Mouse (Mus musculus): ENCODE measurements around the gene Gfm1. TPM values are rescaled to one million over a fixed set of nuclear protein-coding genes. Genes with fewer than 3 reads are reported as not detected.

Gfm1 gene
- polyA plus RNA-seq, 1 experiment from 2014 or later, result 59.7 TPM

DNA sequence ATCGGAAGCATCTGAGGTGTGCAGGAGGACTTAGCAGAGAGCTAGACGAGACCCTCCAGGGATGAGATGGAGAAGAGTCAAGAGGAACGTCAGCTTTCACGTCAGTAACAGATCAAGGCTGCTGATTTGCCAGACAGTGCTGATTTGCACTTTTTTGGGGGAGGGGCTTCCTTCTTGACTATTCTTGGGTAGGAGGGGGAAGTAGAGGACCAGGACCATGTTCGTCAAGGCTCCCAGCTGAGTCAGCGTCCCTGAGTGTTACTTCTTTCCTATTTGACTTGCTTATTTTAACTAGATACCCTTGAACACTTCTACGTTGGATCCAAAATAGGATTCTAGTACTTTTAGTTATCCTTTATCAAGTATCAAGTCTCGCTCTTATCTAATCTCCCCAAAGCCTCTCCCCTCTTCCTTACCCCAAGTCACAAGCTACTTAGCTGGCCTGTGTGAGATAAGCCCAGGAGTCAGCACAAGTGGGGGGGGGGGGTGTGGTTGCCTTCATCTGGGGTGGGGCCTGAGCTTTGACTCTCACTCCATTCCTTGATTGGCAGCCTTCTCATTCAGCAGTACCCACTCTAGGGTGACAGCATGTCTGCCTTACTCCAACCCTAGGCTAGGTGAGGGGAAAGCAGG lies 69.0 kb downstream of the Gfm1 start:
- 88% methylated on average over 8 of the region's 8 CpGs for WGBS
- no peak overlapping the region for H3K9ac ChIP-seq
- ATAC-seq, result no peak

DNA sequence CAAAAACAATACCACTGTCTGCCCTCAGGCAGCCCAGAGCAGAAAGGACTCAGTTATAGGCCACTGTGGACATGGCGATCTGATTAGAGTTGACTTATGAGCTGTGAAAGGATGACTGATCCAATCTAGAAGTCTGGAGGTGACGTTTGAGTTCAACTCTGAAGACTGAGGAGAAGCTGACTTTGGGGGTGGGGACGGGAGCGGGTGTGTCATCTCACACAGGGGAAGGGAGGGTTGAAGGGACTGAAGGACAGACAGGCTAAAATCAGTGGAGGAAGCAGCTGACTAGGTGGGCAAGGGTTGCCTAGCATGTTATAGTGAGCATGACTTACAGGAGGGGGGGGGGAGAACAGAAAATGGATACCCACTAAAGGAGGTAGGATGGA lies 69.5 kb downstream of the Gfm1 start:
- no peaks in the 10 kb centered on the region for H3K4me1 ChIP-seq (replicated peaks)
- no peak overlapping the region for H3K4me3 ChIP-seq (replicated peaks)
- WGBS, result 93% methylated on average over 4 of the region's 4 CpGs
- ATAC-seq, result no peak
- H3K27ac ChIP-seq, result no peak overlapping the region
- H3K27me3 ChIP-seq (replicated peaks), result no peaks in the 10 kb centered on the region
- no peaks in the 10 kb centered on the region for H3K9me3 ChIP-seq
- H3K36me3 ChIP-seq, result no peaks in the 10 kb centered on the region
- no peak overlapping the region for H3K9ac ChIP-seq
- no peak overlapping the region for H3K4me2 ChIP-seq (replicated peaks)

More for the DNA sequence above, 69.0 kb downstream of the Gfm1 start:
- Histone ChIP-seq H3K4me3 (replicated peaks) (no peak overlapping the region), H3K4me2 (replicated peaks) (no peak overlapping the region), H3K27ac (no peak overlapping the region), H3K9me3 (no peaks in the 10 kb centered on the region), H3K36me3 (no peaks in the 10 kb centered on the region), H3K27me3 (replicated peaks) (no peaks in the 10 kb centered on the region), H3K4me1 (replicated peaks) (no peaks in the 10 kb centered on the region)

DNA sequence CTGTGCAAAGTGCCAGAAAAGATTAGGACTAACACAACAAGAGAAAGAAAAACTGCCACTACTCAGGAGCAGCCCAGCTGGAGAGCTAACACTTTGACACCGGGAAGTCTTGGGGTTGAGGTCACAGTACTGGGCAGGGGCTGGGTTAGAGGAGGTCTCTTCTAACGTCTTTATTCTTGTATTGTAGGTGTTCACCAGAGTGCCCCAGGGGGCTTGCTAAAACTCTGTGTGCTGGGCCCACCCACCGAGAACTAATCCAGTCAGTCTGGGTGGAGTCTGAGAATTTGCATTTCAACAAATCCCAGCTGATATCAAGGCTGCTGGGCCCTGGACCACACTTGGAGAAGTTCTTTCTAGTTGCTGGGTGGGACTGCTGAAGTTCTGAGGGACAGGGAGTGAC lies 74.0 kb downstream of the Gfm1 start:
- WGBS, result 14% methylated on average over 3 of the region's 3 CpGs
- H3K36me3 ChIP-seq, result no peaks in the 10 kb centered on the region

DNA sequence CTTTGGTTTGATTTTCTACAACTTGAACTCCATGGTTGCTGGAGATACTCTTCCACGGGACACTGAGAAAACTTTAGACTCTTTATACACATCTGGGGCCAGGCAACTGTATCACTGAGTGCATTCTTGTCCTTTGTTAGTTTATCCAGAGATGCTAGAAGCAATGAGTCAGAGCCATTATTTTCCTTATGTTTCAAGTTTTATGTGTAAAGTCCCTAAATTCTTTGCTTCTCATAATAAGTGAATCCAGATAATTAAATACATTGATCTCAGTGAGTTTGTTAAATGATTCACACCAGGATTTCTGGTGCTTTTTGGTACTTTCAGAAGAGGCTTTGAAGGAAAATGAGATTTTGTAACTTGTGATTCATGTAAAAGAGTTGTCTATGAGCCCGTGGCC lies 75.4 kb downstream of the Gfm1 start:
- Histone ChIP-seq H3K27me3 (replicated peaks) (no peaks in the 10 kb centered on the region), H3K9me3 (no peaks in the 10 kb centered on the region), H3K4me3 (replicated peaks) (no peak overlapping the region), H3K4me1 (replicated peaks) (no peaks in the 10 kb centered on the region), H3K36me3 (no peaks in the 10 kb centered on the region), H3K4me2 (replicated peaks) (no peak overlapping the region), H3K9ac (no peak overlapping the region), H3K27ac (no peak overlapping the region)
- WGBS, result 75% methylated on average over 2 of the region's 2 CpGs
- no peak for ATAC-seq

More for the DNA sequence above, 74.0 kb downstream of the Gfm1 start:
- no peak for ATAC-seq
- Histone ChIP-seq H3K4me2 (replicated peaks) (no peak overlapping the region), H3K4me1 (replicated peaks) (no peaks in the 10 kb centered on the region), H3K9ac (no peak overlapping the region), H3K27ac (no peak overlapping the region), H3K9me3 (no peaks in the 10 kb centered on the region), H3K27me3 (replicated peaks) (no peaks in the 10 kb centered on the region), H3K4me3 (replicated peaks) (no peak overlapping the region)

DNA sequence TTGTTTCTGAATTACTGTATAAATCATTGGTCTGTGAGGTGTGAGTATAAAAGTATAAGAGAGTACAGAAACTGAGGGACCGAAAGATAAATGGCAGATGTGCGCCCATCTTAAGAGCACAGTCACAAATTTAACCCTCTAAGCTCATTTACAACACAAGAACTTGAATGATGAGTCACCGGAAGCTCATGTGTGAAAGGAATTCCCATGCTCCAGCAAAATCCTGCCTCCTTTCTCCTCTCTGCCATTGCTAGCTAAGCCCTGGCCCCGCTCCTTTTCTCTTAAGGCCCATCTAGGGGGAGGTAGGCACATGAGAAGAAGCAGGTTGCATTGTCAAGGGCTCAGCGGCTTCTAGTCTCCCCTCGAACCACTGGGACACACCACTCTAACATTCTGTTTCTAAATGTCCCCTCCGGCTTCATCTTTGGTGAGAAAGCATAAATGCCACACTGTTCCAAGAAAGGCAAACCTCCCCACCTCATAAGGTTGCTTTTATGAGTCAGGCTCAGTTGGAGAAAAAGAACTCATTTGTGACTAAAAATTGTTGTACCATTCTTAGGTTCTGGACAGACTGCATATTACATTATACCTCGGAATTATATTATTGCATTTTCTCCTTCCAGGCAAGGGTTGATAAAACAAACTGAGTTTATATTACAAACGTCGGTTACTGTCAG lies 78.5 kb downstream of the Gfm1 start:
- no peaks in the 10 kb centered on the region for H3K36me3 ChIP-seq
- H3K9ac ChIP-seq, result no peak overlapping the region
- H3K9me3 ChIP-seq, result no peaks in the 10 kb centered on the region
- H3K27me3 ChIP-seq (replicated peaks), result no peaks in the 10 kb centered on the region
- no peak for ATAC-seq
- 85% methylated on average over 10 of the region's 10 CpGs for WGBS
- no peak overlapping the region for H3K4me2 ChIP-seq (replicated peaks)
- H3K4me3 ChIP-seq (replicated peaks), result no peak overlapping the region
- H3K27ac ChIP-seq, result no peak overlapping the region
- no peaks in the 10 kb centered on the region for H3K4me1 ChIP-seq (replicated peaks)

DNA sequence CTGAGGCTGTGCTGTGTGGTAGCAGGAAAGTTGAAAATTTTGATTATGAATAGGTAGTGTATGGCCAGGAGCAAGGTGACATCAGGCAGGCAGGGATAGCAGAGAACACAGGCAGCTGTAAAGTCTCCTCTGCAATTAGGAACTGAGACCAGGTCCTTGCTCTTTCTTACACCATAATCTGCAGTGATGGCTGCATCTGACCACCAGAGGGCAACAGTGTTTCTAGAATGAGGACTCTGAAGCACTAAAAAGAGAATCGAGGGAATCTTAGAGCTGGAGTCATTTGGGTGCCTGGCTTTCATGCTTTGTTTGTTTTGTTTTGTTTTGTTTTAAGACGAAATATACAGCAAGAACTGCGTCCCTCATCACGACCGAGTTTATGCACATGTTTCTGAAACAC lies 82.9 kb downstream of the Gfm1 start:
- H3K4me2 ChIP-seq (replicated peaks), result no peak overlapping the region
- H3K4me3 ChIP-seq (replicated peaks), result no peak overlapping the region
- H3K36me3 ChIP-seq, result no peaks in the 10 kb centered on the region
- H3K9ac ChIP-seq, result no peak overlapping the region
- peaks cover 13% of the 10 kb centered on the region; the same call in 1 of the 2 replicates for H3K27me3 ChIP-seq (replicated peaks)
- no peak overlapping the region for H3K27ac ChIP-seq
- no peak for ATAC-seq
- no peaks in the 10 kb centered on the region for H3K4me1 ChIP-seq (replicated peaks)
- WGBS, result 3% methylated on average over 5 of the region's 5 CpGs
- H3K9me3 ChIP-seq, result no peaks in the 10 kb centered on the region

DNA sequence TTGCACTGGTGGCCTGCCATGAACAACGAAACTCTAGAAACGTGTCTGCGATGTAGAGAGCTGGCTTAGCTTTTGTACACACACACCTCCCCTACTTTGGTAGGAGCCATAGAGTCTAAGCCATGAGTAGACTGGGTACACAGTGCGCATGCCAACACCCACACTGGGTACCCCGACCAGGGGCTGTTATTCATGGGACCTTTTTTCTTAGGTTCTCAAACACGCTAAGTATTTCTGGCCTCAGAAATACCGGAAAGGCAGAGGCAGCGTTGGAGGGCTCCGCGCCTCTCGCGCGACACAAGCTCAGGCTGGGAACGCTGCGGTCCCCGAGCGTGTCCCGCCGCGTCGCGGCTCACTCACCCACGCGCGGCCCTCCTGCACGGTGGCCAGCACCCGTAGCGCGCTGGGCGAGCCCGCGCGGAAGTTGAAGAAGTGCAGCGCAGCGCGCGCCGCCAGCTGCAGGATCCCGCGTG lies 84.9 kb downstream of the Gfm1 start:
- WGBS, result 4% methylated on average over 40 of the region's 40 CpGs
- Histone ChIP-seq H3K27me3 (replicated peaks) (peaks cover 13% of the 10 kb centered on the region; the same call in 1 of the 2 replicates), H3K27ac (no peak overlapping the region)

DNA sequence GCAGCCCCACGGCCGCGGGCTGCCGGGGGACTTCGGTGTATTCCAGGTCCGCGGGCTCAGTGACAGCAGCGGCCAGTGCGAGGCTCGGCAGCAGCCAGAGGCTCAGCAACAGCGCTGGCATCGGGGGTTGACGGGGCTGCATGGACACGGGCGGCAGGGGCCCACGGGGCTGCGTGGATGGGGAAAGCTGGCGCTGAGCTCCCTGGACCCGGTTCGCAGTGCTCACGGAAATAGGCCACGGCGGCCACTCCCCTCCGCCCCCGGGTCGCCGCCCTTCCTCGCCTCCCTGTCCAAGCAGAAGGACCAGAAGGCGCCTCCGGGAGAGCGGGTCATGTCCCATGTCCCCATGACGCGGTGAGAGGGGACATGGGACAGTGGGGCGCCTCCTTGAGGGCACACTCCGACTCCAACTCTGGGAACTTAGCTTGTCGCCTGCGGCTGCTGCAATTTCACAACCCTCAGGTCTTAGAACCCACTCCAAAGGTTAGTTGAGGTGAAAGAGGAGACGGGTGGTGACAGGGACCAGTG lies 85.4 kb downstream of the Gfm1 start, which contains the start of gene Rarres1:
Gene Rarres1, minus strand, starts transcription at position 250 of the 528 bp plus-strand sequence.
- Histone ChIP-seq H3K27ac (no peak within 1 kb of the TSS), H3K4me2 (replicated peaks) (peak within 1 kb of the TSS; percentile 100), H3K36me3 (no peaks in the 10 kb centered on the region), H3K4me3 (replicated peaks) (peak within 1 kb of the TSS; percentile 53), H3K27me3 (replicated peaks) (peaks cover 13% of the 10 kb centered on the region; the same call in 1 of the 2 replicates), H3K4me1 (replicated peaks) (no peaks in the 10 kb centered on the region), H3K9ac (peak within 1 kb of the TSS; percentile 55), H3K9me3 (no peaks in the 10 kb centered on the region)
- ATAC-seq, result peak; percentile 64
- 2% methylated on average over 38 of the region's 38 CpGs for WGBS

More for the DNA sequence above, 84.9 kb downstream of the Gfm1 start:
- no peaks in the 10 kb centered on the region for H3K4me1 ChIP-seq (replicated peaks)
- no peaks in the 10 kb centered on the region for H3K9me3 ChIP-seq
- peak overlapping the region; percentile 53 for H3K4me3 ChIP-seq (replicated peaks)
- peak overlapping the region; percentile 100 for H3K4me2 ChIP-seq (replicated peaks)
- ATAC-seq, result peak; percentile 57
- peak overlapping the region; percentile 55 for H3K9ac ChIP-seq
- H3K36me3 ChIP-seq, result no peaks in the 10 kb centered on the region

DNA sequence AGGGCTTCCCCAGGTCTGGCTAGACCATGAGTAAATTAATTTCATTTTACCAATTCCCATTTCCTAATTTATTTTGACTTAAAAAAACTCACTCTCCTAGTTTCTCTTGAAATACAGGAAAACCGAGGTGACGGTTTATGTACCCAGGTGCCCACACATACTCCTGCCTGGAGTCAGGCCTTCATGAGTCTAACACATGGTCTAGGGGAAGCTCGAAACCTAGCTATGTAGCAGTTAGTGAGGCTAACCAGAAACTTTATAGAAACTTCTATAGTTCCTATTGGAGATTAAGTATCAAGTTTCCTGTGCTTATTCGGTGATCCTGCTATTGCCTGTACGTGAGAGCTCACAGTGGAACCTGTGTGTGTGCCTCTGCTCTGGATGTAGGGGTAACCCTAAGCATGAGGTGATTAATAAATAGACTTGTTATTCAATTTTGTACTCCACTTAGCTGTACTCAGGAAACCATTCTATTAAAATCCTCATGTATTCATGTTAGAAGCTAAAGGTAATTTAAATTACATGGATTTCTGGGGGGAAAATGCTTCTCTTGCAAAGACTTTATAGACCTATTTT lies 90.8 kb downstream of the Gfm1 start:
- no peak for ATAC-seq
- Histone ChIP-seq H3K9me3 (no peaks in the 10 kb centered on the region), H3K27ac (no peak overlapping the region), H3K36me3 (no peaks in the 10 kb centered on the region), H3K4me3 (replicated peaks) (no peak overlapping the region), H3K4me2 (replicated peaks) (no peak overlapping the region), H3K27me3 (replicated peaks) (peaks cover 7% of the 10 kb centered on the region; the same call in 1 of the 2 replicates), H3K9ac (no peak overlapping the region), H3K4me1 (replicated peaks) (no peaks in the 10 kb centered on the region)
- WGBS, result 90% methylated on average over 5 of the region's 5 CpGs

DNA sequence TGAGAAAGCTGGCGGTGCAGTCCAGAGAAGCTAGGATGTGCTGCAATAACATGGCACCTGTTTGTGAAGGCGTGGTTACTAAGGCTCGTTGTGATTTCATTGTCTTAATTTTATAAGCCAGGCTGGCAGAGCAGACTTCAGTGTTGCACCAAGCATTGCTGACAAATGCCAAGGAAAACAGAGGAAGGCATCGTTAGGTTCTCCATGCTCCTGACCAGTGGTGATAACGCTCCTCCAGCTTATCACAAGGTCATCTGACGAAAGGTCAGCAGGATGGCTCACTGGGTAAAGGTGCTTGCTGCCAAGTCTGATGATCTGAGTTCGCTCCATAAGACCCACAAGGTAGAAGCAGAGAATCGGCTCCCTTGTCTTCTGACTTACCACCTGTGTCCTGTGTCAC lies 92.8 kb downstream of the Gfm1 start:
- Histone ChIP-seq H3K36me3 (no peaks in the 10 kb centered on the region), H3K4me1 (replicated peaks) (no peaks in the 10 kb centered on the region), H3K4me2 (replicated peaks) (no peak overlapping the region), H3K9ac (no peak overlapping the region), H3K4me3 (replicated peaks) (no peak overlapping the region), H3K27ac (no peak overlapping the region), H3K9me3 (no peaks in the 10 kb centered on the region), H3K27me3 (replicated peaks) (no peaks in the 10 kb centered on the region)
- no peak for ATAC-seq
- 80% methylated on average over 8 of the region's 8 CpGs for WGBS

DNA sequence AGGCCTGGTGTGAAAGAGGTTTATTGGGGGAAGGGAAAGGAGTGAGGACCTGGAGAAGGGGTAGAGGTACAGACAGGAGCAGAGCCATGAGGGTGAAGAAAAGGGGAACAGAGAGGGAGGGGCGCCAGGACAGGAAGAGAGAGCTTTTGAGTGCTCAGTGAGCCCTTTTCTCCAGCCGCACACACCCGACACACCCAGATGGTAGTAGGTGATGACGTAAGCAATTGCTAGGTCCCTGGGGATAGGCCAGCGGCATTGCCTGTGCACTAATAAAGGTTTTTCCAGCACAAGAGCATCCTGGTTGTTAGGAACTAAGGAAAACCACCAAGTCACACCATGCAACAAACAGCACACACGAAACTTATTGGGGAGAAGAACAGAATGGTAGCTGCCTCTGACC lies 94.9 kb downstream of the Gfm1 start:
- ATAC-seq, result no peak
- Histone ChIP-seq H3K27ac (no peak overlapping the region), H3K4me1 (replicated peaks) (no peaks in the 10 kb centered on the region), H3K4me2 (replicated peaks) (no peak overlapping the region), H3K9me3 (no peaks in the 10 kb centered on the region), H3K36me3 (no peaks in the 10 kb centered on the region), H3K4me3 (replicated peaks) (no peak overlapping the region), H3K9ac (no peak overlapping the region), H3K27me3 (replicated peaks) (no peaks in the 10 kb centered on the region)
- WGBS, result 81% methylated on average over 6 of the region's 6 CpGs
